Mouse (Mus musculus) forebrain, embryonic 16.5 days (tissue): Measurements from ENCODE around the gene BC055324. TPM values are rescaled to one million over a fixed set of nuclear protein-coding genes. Genes with fewer than 3 reads are reported as not detected.
A peak's percentile ranks its signal among the peaks of the same experiment; 100 is the strongest.

Experiments
- ATAC-seq: fragments of 200-750 bp; cut with Nextera tagmentation; 2 replicates; pipeline ENCODE4 v1.8.0; 2017; ENCODE audit warnings: mild to moderate bottlenecking, moderate library complexity
- H3K27ac ChIP-seq: fragments of 300-500 bp; sonication (generic); 2 replicates; pipeline ENCODE4 v1.5.1; 2014; ENCODE audit warnings: low read length, control low read depth
- H3K27me3 ChIP-seq: fragments of 300-500 bp; sonication (generic); replicated peaks from 2 replicates; pipeline ENCODE4 v1.6.1; 2014; ENCODE audit warnings: low read length; ENCODE audit not compliant: control insufficient read depth, insufficient read depth
- H3K36me3 ChIP-seq: fragments of 300-500 bp; sonication (generic); 2 replicates; pipeline ENCODE4 v1.6.1; 2014; ENCODE audit not compliant: control insufficient read depth, insufficient read depth
- H3K4me1 ChIP-seq: fragments of 300-500 bp; sonication (generic); replicated peaks from 2 replicates; pipeline ENCODE4 v1.6.1; 2014; ENCODE audit warnings: low read length; ENCODE audit not compliant: control insufficient read depth, insufficient read depth
- H3K4me2 ChIP-seq: fragments of 300-500 bp; sonication (generic); 2 replicates; pipeline ENCODE4 v1.6.1; 2014; ENCODE audit warnings: mild to moderate bottlenecking, low read length, control low read depth
- H3K4me3 ChIP-seq: fragments of 300-500 bp; sonication (generic); replicated peaks from 2 replicates; pipeline ENCODE4 v1.5.1; 2014; ENCODE audit warnings: mild to moderate bottlenecking, low read length, control low read depth
- H3K9ac ChIP-seq: fragments of 300-500 bp; sonication (generic); replicated peaks from 2 replicates; pipeline ENCODE4 v1.6.1; 2014; ENCODE audit warnings: low read depth, low read length, control low read depth
- H3K9me3 ChIP-seq: fragments of 300-500 bp; sonication (generic); 2 replicates; pipeline ENCODE4 v1.6.1; 2016; ENCODE audit warnings: low read length; ENCODE audit not compliant: control insufficient read depth
- WGBS: fragments of 180-500 bp; shearing (Covaris S2); extraction: QIAGEN DNeasy Blood & Tissue Kit; methylation state at CpG from one replicate; pipeline ENCODE4 v1.1.7; 2014; 5-methylcytosine and 5-hydroxymethylcytosine counted together
- polyA plus RNA-seq: library from polyadenylated mRNA; unstranded; fragments of >200 nt; fragmentation: Nextera tagmentation; extraction: Ambion mirVana; gene quantifications from 2 replicates; pipeline ENCODE4 v1.2.1, GENCODE M21; 2015

Gene BC055324
- polyA plus RNA-seq, 1 experiment from 2014 or later = 9.6 TPM

GRCm38 (mm10) chr1:163924093-163924492 is 70.5 kb downstream of the BC055324 start:
- ATAC-seq = no peak
- H3K27ac ChIP-seq = no peak overlapping the region
- no peak overlapping the region for H3K4me3 ChIP-seq
- H3K4me2 ChIP-seq = no peak overlapping the region
- no peaks in the 10 kb centered on the region for H3K36me3 ChIP-seq
- no peak overlapping the region for H3K9ac ChIP-seq
- peaks cover 5% of the 10 kb centered on the region for H3K4me1 ChIP-seq
- no peaks in the 10 kb centered on the region for H3K9me3 ChIP-seq
- 88% methylated on average over 8 of the region's 8 CpGs for WGBS
- no peaks in the 10 kb centered on the region for H3K27me3 ChIP-seq

GRCm38 (mm10) chr1:163917349-163918160 is 77.0 kb downstream of the BC055324 start:
- WGBS = 97% methylated on average over 5 of the region's 5 CpGs
- Histone ChIP-seq H3K4me3 (no peak overlapping the region), H3K4me1 (no peaks in the 10 kb centered on the region), H3K9me3 (no peaks in the 10 kb centered on the region), H3K9ac (no peak overlapping the region), H3K27me3 (no peaks in the 10 kb centered on the region), H3K4me2 (no peak overlapping the region), H3K36me3 (peaks cover 13% of the 10 kb centered on the region), H3K27ac (no peak overlapping the region)
- ATAC-seq = no peak

- no peak for ATAC-seq
- Histone ChIP-seq H3K27me3 (no peaks in the 10 kb centered on the region), H3K9ac (no peak overlapping the region), H3K36me3 (peaks cover 7% of the 10 kb centered on the region), H3K27ac (no peak overlapping the region), H3K4me1 (no peaks in the 10 kb centered on the region), H3K4me2 (no peak overlapping the region), H3K4me3 (no peak overlapping the region), H3K9me3 (no peaks in the 10 kb centered on the region)
- 91% methylated on average over 11 of the region's 11 CpGs for WGBS
These were observed 82.6 kb downstream of the BC055324 start for GRCm38 (mm10) chr1:163911981-163912380.

- 95% methylated on average over 9 of the region's 9 CpGs for WGBS
- ATAC-seq = peak; percentile 38; the same call in 1 of the 2 replicates
- Histone ChIP-seq H3K9ac (no peak overlapping the region), H3K27me3 (no peaks in the 10 kb centered on the region), H3K27ac (no peak overlapping the region), H3K4me3 (no peak overlapping the region), H3K36me3 (no peaks in the 10 kb centered on the region; the same call in 1 of the 2 replicates), H3K4me2 (no peak overlapping the region), H3K9me3 (no peaks in the 10 kb centered on the region), H3K4me1 (no peaks in the 10 kb centered on the region)
These were observed 83.8 kb downstream of the BC055324 start for GRCm38 (mm10) chr1:163910785-163911184.

GRCm38 (mm10) chr1:163910343-163910742 is 84.3 kb downstream of the BC055324 start:
- no peaks in the 10 kb centered on the region for H3K36me3 ChIP-seq
- no peak overlapping the region for H3K4me2 ChIP-seq
- no peak overlapping the region for H3K4me3 ChIP-seq
- H3K9ac ChIP-seq = no peak overlapping the region
- 9% methylated on average over 2 of the region's 2 CpGs for WGBS
- H3K9me3 ChIP-seq = no peaks in the 10 kb centered on the region
- no peaks in the 10 kb centered on the region for H3K27me3 ChIP-seq
- no peaks in the 10 kb centered on the region for H3K4me1 ChIP-seq
- peak; percentile 77 for ATAC-seq
- H3K27ac ChIP-seq = no peak overlapping the region

- H3K36me3 ChIP-seq = no peaks in the 10 kb centered on the region
- ATAC-seq = no peak
- no peaks in the 10 kb centered on the region for H3K9me3 ChIP-seq
- H3K4me1 ChIP-seq = no peaks in the 10 kb centered on the region
- no peak overlapping the region for H3K4me3 ChIP-seq
- no peak overlapping the region for H3K27ac ChIP-seq
- no peak overlapping the region for H3K9ac ChIP-seq
- WGBS = 56% methylated on average over 11 of the region's 11 CpGs
- no peaks in the 10 kb centered on the region for H3K27me3 ChIP-seq
- H3K4me2 ChIP-seq = no peak overlapping the region
These were observed 86.2 kb downstream of the BC055324 start for GRCm38 (mm10) chr1:163908389-163908788.

GRCm38 (mm10) chr1:163907007-163907811 is 87.4 kb downstream of the BC055324 start:
- no peak overlapping the region for H3K9ac ChIP-seq
- H3K4me1 ChIP-seq = no peaks in the 10 kb centered on the region
- 76% methylated on average over 4 of the region's 4 CpGs for WGBS
- H3K27me3 ChIP-seq = no peaks in the 10 kb centered on the region
- ATAC-seq = no peak
- no peak overlapping the region for H3K4me3 ChIP-seq
- H3K4me2 ChIP-seq = no peak overlapping the region
- no peaks in the 10 kb centered on the region for H3K36me3 ChIP-seq
- no peaks in the 10 kb centered on the region for H3K9me3 ChIP-seq
- H3K27ac ChIP-seq = no peak overlapping the region

- Histone ChIP-seq H3K27me3 (no peaks in the 10 kb centered on the region), H3K4me1 (no peaks in the 10 kb centered on the region), H3K4me2 (no peak overlapping the region), H3K4me3 (no peak overlapping the region), H3K9ac (no peak overlapping the region), H3K9me3 (no peaks in the 10 kb centered on the region), H3K27ac (no peak overlapping the region), H3K36me3 (peaks cover 4% of the 10 kb centered on the region; the same call in 1 of the 2 replicates)
- no peak for ATAC-seq
- 90% methylated on average over 3 of the region's 3 CpGs for WGBS
These were observed 91.2 kb downstream of the BC055324 start for GRCm38 (mm10) chr1:163903411-163903810.

- ATAC-seq = no peak
- H3K4me2 ChIP-seq = no peak overlapping the region
- no peak overlapping the region for H3K27ac ChIP-seq
- H3K4me1 ChIP-seq = no peaks in the 10 kb centered on the region
- H3K9ac ChIP-seq = no peak overlapping the region
- peaks cover 4% of the 10 kb centered on the region; the same call in 1 of the 2 replicates for H3K36me3 ChIP-seq
- H3K9me3 ChIP-seq = no peaks in the 10 kb centered on the region
- no peak overlapping the region for H3K4me3 ChIP-seq
- 83% methylated on average over 2 of the region's 2 CpGs for WGBS
- no peaks in the 10 kb centered on the region for H3K27me3 ChIP-seq
These were observed 94.4 kb downstream of the BC055324 start for GRCm38 (mm10) chr1:163900168-163900567.
